Mouse (Mus musculus) ES-Bruce4 (cell line): ENCODE results near the gene Vps35l. TPM values are rescaled to one million over a fixed set of nuclear protein-coding genes. Genes with fewer than 3 reads are reported as not detected.

Source experiments
- H3K27ac ChIP-seq: 2 replicates; pipeline ENCODE4 v1.5.1; 2012; ENCODE audit warnings: low read length, inconsistent platforms; ENCODE audit not compliant: insufficient read depth
- H3K27me3 ChIP-seq: 2 replicates; pipeline ENCODE4 v1.6.1; 2012; ENCODE audit warnings: mild to moderate bottlenecking, low read length, inconsistent platforms; ENCODE audit not compliant: control insufficient read depth, poor library complexity, insufficient read depth, severe bottlenecking
- H3K36me3 ChIP-seq: 2 replicates; pipeline ENCODE4 v1.6.1; 2012; ENCODE audit warnings: inconsistent platforms, mild to moderate bottlenecking, low read length, moderate library complexity; ENCODE audit not compliant: control insufficient read depth, poor library complexity, insufficient read depth, severe bottlenecking
- H3K4me1 ChIP-seq: one replicate; pipeline ENCODE4 v1.8.1; 2011; ENCODE audit warnings: low read length; ENCODE audit not compliant: control insufficient read depth, insufficient read depth
- H3K4me3 ChIP-seq: 2 replicates; pipeline ENCODE4 v1.5.1; 2011; ENCODE audit warnings: low read depth, mild to moderate bottlenecking, low read length
- H3K9ac ChIP-seq: 2 replicates; pipeline ENCODE4 v1.6.1; 2012; ENCODE audit warnings: low read depth, mild to moderate bottlenecking, inconsistent platforms; ENCODE audit not compliant: poor library complexity, severe bottlenecking
- H3K9me3 ChIP-seq: replicated peaks from 2 replicates; pipeline ENCODE4 v1.6.1; 2012; ENCODE audit warnings: mild to moderate bottlenecking, low read length, inconsistent platforms; ENCODE audit not compliant: control insufficient read depth, poor library complexity, insufficient read depth, severe bottlenecking
- CTCF ChIP-seq: IDR thresholded peaks from one replicate; pipeline ENCODE4 v1.8.1; 2011; ENCODE audit warnings: low read depth, low read length
- EP300 ChIP-seq: IDR thresholded peaks from 2 replicates; pipeline ENCODE4 v1.6.1; 2011; ENCODE audit warnings: low read depth, low read length; ENCODE audit not compliant: insufficient read depth
- POLR2A ChIP-seq: IDR thresholded peaks from one replicate; pipeline ENCODE4 v1.8.1; 2011; ENCODE audit warnings: low read length; ENCODE audit not compliant: insufficient read depth
- polyA plus RNA-seq: library from polyadenylated mRNA; stranded (reverse); fragments of >200 nt; gene quantifications from 2 replicates; pipeline ENCODE4 v1.2.4, GENCODE M21; 2011; ENCODE audit warnings: low read depth; ENCODE audit not compliant: missing spikeins, insufficient read depth, insufficient read length

The Vps35l gene
- polyA plus RNA-seq, 1 experiment, result 54.7 TPM

DNA sequence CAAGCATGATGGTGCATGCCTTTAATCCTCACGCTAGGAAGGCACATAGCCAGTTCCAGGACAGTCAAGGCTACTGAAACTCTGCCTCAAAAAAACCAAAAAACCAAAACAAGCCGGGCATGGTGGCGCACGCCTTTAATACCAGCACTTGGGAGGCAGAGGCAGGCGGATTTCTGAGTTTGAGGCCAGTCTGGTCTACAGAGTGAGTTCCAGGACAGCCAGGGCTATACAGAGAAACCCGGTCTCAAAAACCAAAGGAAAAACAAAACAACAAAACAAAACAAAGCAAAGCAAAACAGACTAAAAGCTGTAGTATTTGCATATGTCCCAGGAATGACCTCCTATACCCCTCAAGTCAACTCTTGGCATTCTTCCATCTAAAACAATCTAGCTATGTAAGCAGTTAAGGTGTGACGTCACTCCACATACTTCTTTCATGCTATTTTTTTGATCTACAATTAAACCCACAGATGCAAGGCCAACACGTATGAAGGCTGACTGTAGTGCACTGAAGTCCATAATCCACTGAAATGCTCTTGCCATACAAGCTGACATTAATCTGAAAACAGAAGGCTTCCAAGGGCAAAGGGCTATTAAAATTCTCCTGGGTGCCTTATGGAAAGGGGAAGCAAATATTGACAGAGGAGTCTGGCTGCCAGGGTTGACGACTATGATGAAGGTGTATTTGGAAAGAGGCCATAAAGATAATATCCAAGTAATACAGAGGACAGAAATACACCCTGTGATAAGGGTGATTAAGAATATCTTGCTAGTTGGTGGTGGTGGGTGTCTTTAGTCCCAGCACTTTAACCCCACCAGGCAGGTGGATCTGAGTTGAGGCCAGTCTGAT lies 35.8 kb upstream of the Vps35l start:
- Histone ChIP-seq H3K27ac (no peak overlapping the region), H3K9me3 (no peaks in the 10 kb centered on the region), H3K9ac (peak overlapping the region; percentile 71; the same call in 1 of the 2 replicates), H3K27me3 (no peaks in the 10 kb centered on the region), H3K4me1 (no peaks in the 10 kb centered on the region), H3K4me3 (no peak overlapping the region), H3K36me3 (no peaks in the 10 kb centered on the region)
- TF ChIP-seq EP300 (no peak), CTCF (no peak), POLR2A (no peak)

GRCm38 (mm10) chr7:118705101-118705961 lies 34.7 kb upstream of the Vps35l start, which contains the start of gene Gde1:
Gde1 (minus strand) TSS chr7:118705778.
- Histone ChIP-seq H3K27me3 (no peaks in the 10 kb centered on the region), H3K9ac (peak within 1 kb of the TSS; percentile 71), H3K36me3 (no peaks in the 10 kb centered on the region), H3K27ac (peak within 1 kb of the TSS; percentile 72), H3K9me3 (no peaks in the 10 kb centered on the region), H3K4me1 (no peaks in the 10 kb centered on the region), H3K4me3 (peak within 1 kb of the TSS; percentile 74)
- TF ChIP-seq EP300 (0 out of 2 replicates have a peak, but pooled peaks have one; percentile 66), POLR2A (no peak), CTCF (no peak)

DNA sequence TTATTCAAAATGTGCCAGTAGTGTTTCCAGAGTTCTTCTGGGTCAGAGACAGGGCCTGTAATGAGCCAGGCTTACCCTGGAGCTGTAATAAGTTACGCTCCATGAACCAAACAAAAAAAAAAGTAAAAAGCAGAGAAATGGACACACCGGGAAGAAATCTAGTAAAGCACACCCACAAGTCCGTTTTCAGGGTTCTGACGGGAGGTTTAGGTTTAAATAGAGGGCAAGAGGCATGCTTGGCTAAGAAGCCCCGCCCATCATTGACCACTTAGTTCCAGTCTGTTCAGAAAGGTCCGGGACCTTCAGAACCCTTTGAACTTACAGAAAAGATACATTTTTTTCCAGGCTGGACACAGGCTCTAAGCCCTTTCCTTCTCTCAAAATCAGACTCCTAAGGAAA lies 34.0 kb upstream of the Vps35l start:
- no peaks in the 10 kb centered on the region for H3K27me3 ChIP-seq
- no peaks in the 10 kb centered on the region for H3K36me3 ChIP-seq
- H3K9ac ChIP-seq, result 0 out of 2 replicates have a peak overlapping the region, but pooled peaks have one; percentile 54
- no peaks in the 10 kb centered on the region for H3K9me3 ChIP-seq
- no peak overlapping the region for H3K4me3 ChIP-seq
- TF ChIP-seq POLR2A (no peak), EP300 (no peak), CTCF (no peak)
- H3K4me1 ChIP-seq, result peaks cover under 1% of the 10 kb centered on the region
- H3K27ac ChIP-seq, result peak overlapping the region; percentile 72

- Histone ChIP-seq H3K9ac (0 out of 2 replicates have a peak overlapping the region, but pooled peaks have one; percentile 54), H3K27ac (no peak overlapping the region), H3K36me3 (no peaks in the 10 kb centered on the region), H3K4me1 (peaks cover 2% of the 10 kb centered on the region), H3K27me3 (no peaks in the 10 kb centered on the region), H3K9me3 (no peaks in the 10 kb centered on the region), H3K4me3 (no peak overlapping the region)
- no peak for TF ChIP-seq POLR2A
- no peak for TF ChIP-seq EP300
- no peak for TF ChIP-seq CTCF
These were observed 33.5 kb upstream of the Vps35l start for GRCm38 (mm10) chr7:118706488-118706887.

DNA sequence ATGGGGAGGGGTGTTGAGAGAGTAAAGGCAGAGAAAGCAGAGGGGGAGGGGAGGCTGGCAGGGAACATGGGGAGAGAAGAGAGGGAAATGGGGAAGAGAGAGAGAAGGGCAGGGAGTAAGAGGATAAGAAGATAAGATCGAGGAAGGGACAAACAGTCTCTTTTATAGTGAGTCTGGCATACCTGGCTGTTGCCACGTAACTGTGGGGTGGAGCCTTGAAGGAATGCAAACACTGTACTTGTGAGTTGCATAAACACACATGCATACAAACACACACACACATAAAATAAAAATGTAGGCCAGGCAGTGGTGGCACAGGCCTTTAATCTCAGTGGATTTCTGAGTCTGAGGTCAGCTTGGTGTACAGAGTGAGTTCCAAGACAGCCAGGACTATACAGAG lies 32.8 kb upstream of the Vps35l start:
- Histone ChIP-seq H3K9ac (no peak overlapping the region), H3K4me3 (no peak overlapping the region), H3K4me1 (peaks cover 2% of the 10 kb centered on the region), H3K36me3 (no peaks in the 10 kb centered on the region), H3K9me3 (no peaks in the 10 kb centered on the region), H3K27ac (no peak overlapping the region), H3K27me3 (no peaks in the 10 kb centered on the region)
- TF ChIP-seq EP300, result no peak
- TF ChIP-seq POLR2A, result no peak
- no peak for TF ChIP-seq CTCF
